Mouse (Mus musculus): Measurements from ENCODE around the gene Lrrc4. TPM values are rescaled to one million over a fixed set of nuclear protein-coding genes. Genes with fewer than 3 reads are reported as not detected.

Gene Lrrc4
- polyA plus RNA-seq, 1 experiment from 2014 or later, result 5.9 TPM

DNA sequence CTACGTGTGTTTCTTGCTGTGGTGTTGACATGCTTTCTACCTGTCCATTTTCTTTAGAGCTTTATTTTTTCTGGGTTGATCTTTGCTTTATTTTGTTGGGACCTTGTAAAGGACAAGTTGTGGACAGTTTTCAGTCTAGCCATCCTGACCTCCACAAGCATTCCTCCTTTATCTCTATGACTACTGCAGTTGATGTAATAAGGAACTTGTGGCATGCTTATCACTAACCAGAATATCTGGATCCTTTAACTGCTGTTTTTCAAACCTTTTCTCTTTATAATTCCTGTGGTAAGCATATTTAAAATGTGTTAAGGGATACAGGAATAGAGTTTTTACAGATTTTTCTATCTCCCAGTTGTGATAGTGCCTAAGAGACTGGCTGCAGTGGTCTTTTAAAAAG is 152.7 kb downstream of the Lrrc4 start:
- no peak for ATAC-seq (ENCODE audit: low read depth)
- WGBS, result 100% methylated on average over 1 of the region's 1 CpGs
- 0 out of 2 replicates have a peak, but pooled peaks cover 12% of the 10 kb centered on the region for H3K4me1 ChIP-seq (replicated peaks)
- H3K36me3 ChIP-seq, result no peaks in the 10 kb centered on the region
- H3K9me3 ChIP-seq, result no peaks in the 10 kb centered on the region
- H3K4me3 ChIP-seq, result no peak overlapping the region
- no peak overlapping the region for H3K4me2 ChIP-seq
- H3K27me3 ChIP-seq, result no peaks in the 10 kb centered on the region
- no peak overlapping the region for H3K27ac ChIP-seq (replicated peaks)
- no peak overlapping the region for H3K9ac ChIP-seq

DNA sequence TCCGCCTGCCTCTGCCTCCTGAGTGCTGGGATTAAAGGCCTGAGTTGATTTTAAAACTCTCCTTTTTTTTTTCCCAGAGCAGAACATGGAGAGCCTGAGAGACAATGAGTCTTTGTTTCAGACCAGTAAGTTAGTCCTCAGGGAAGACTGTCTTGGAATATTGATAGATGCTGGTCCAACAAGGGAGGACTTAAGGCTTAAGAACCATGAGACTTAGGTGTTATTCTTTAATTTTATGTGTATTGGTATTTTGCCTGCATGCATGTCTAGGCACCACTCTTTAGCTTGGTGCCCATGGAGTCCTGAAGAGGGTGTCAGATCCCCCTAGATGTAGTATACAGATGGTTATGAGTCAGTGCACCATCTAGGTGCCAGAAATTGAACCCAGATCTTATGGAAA is 156.9 kb downstream of the Lrrc4 start:
- Histone ChIP-seq H3K27ac (replicated peaks) (no peak overlapping the region), H3K36me3 (no peaks in the 10 kb centered on the region), H3K4me3 (no peak overlapping the region), H3K9ac (no peak overlapping the region), H3K9me3 (no peaks in the 10 kb centered on the region), H3K4me1 (replicated peaks) (no peaks in the 10 kb centered on the region), H3K4me2 (no peak overlapping the region), H3K27me3 (no peaks in the 10 kb centered on the region)
- ATAC-seq (ENCODE audit: low read depth), result no peak
- 90% methylated on average over 1 of the region's 1 CpGs for WGBS

DNA sequence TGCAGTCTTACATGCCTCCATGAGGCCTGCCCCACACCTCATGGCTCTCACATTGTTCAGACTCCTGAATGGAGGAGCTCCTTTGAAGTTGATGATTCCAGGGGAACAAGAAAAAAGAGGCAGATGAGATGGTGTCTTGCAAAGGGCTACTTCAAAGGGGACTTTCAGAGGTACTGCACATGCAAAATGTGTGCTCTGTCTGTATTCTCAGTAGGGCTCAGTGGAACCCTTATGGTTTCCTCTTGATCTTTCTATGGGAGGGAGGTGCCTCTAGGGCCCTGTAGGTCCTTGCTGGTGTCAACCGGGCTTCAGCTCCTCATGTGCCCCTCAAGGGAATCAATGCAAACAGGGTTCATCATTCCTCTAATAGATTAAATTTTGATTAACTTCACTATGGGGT is 159.2 kb downstream of the Lrrc4 start:
- no peak overlapping the region for H3K4me3 ChIP-seq
- ATAC-seq (ENCODE audit: low read depth), result no peak
- no peak overlapping the region for H3K4me2 ChIP-seq
- WGBS, result 43% methylated on average over 1 of the region's 1 CpGs
- H3K9me3 ChIP-seq, result no peaks in the 10 kb centered on the region
- no peak overlapping the region for H3K27ac ChIP-seq (replicated peaks)
- no peaks in the 10 kb centered on the region for H3K4me1 ChIP-seq (replicated peaks)
- H3K36me3 ChIP-seq, result no peaks in the 10 kb centered on the region
- H3K9ac ChIP-seq, result no peak overlapping the region
- no peaks in the 10 kb centered on the region for H3K27me3 ChIP-seq

DNA sequence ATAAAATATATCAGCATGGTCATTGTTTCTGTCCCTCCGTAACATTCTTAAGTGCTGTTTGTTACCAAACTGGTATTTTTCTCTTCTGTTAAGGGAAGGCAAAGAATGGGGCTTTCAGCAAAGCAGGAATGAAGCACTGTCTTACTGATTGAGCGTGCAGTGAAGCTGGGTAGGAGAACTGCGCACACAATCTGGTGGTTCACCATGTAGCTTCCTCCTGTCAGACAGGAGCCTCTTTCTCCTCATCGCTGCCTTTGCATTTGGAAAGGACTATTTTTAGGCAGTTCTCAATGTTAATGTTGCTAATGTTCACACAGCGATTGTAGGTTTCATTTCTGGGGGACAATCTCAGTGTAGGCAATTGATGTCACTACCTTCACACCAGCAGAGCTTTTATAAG is 162.3 kb downstream of the Lrrc4 start:
- Histone ChIP-seq H3K4me3 (no peak overlapping the region), H3K9ac (no peak overlapping the region), H3K4me2 (no peak overlapping the region), H3K9me3 (no peaks in the 10 kb centered on the region), H3K36me3 (no peaks in the 10 kb centered on the region), H3K27ac (replicated peaks) (no peak overlapping the region), H3K4me1 (replicated peaks) (no peaks in the 10 kb centered on the region), H3K27me3 (no peaks in the 10 kb centered on the region)
- ATAC-seq (ENCODE audit: low read depth), result no peak
- WGBS, result 80% methylated on average over 5 of the region's 5 CpGs

DNA sequence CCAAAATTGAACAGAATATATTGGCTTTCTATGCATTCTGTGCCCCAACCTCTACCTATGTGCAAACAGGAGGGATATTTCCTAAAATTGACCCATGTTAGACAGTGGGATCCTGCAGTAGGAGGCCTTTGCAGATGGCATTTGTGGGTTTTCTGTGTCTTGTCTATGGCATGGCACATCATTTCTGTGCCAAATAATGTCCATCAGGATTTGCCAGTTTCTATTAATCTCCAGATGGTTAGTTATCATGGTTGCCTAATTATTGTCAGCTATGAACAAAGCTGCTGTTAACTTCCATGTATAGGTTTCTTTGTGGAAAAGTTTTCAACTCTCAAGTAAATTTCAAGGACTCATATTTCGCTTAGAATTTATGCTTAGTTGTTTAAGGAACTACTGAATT is 164.0 kb downstream of the Lrrc4 start:
- H3K4me2 ChIP-seq, result no peak overlapping the region
- H3K4me1 ChIP-seq (replicated peaks), result no peaks in the 10 kb centered on the region
- H3K9ac ChIP-seq, result no peak overlapping the region
- WGBS, result 95% methylated on average over 1 of the region's 1 CpGs
- no peak overlapping the region for H3K4me3 ChIP-seq
- H3K27me3 ChIP-seq, result no peaks in the 10 kb centered on the region
- no peak for ATAC-seq (ENCODE audit: low read depth)
- no peaks in the 10 kb centered on the region for H3K36me3 ChIP-seq
- no peaks in the 10 kb centered on the region for H3K9me3 ChIP-seq
- H3K27ac ChIP-seq (replicated peaks), result no peak overlapping the region

DNA sequence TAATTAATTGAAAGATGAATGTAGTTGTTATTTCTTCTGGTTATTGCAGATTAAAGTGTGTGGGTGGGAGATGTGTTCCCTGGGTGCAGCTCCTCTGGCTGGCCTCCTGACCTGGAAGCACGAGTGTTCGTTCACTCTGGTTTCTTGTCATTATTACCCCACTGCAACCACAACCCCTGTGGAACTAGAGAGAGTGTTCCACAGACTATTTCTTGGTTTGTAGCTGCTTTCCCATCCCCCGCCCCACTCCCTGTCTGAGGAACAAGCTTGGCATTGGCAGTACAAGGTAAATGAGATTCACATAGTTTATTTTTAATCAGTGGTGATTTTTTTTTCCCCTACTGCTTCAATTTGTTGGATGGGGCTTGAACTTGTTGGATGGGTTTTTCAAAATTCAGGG is 166.8 kb downstream of the Lrrc4 start:
- Histone ChIP-seq H3K4me3 (no peak overlapping the region), H3K9me3 (no peaks in the 10 kb centered on the region), H3K9ac (no peak overlapping the region), H3K36me3 (no peaks in the 10 kb centered on the region), H3K27ac (replicated peaks) (no peak overlapping the region), H3K4me1 (replicated peaks) (no peaks in the 10 kb centered on the region), H3K27me3 (no peaks in the 10 kb centered on the region), H3K4me2 (no peak overlapping the region)
- 75% methylated on average over 3 of the region's 3 CpGs for WGBS
- ATAC-seq (ENCODE audit: low read depth), result no peak

DNA sequence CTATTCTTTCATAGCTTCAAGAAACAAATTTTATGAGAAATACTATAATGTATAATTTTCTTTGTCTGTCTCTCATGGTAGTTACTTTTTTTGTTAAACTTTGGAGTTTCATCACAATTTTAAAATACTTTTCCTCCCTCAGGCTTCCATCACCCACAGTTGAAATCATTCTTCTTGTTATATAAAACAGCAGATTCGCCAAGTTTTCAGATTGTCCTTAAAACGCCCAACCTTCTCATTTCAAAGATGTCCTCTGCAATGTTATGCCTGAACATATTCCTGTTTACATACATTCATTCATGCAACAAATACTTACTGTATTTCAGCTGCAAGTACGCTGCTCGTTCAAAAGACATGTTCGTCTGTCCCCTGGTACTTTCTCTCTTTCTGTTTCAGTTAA is 167.9 kb downstream of the Lrrc4 start:
- peaks cover 7% of the 10 kb centered on the region for H3K4me1 ChIP-seq (replicated peaks)
- no peak overlapping the region for H3K9ac ChIP-seq
- H3K27me3 ChIP-seq, result no peaks in the 10 kb centered on the region
- ATAC-seq (ENCODE audit: low read depth), result no peak
- H3K4me3 ChIP-seq, result no peak overlapping the region
- no peaks in the 10 kb centered on the region for H3K9me3 ChIP-seq
- 91% methylated on average over 5 of the region's 5 CpGs for WGBS
- no peak overlapping the region for H3K4me2 ChIP-seq
- no peak overlapping the region for H3K27ac ChIP-seq (replicated peaks)
- H3K36me3 ChIP-seq, result no peaks in the 10 kb centered on the region

DNA sequence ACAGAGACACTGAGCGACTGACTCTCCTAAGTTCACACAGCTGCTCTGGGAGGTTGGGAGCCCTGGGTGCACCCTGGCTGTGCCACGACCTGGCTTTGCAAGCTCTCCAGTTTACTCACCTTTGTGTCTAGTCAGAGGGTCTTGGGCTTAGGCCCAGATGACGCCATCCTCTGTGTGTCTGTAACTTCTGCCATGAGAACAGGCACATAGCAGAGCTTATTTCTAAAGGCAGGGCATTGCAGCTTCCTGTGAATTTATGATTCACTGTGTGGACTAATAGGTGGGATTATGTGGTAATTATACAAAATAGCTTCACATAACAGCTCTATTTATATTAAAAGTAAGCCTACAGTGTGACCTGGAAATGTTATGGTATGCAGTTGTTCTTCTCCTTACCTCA is 168.5 kb downstream of the Lrrc4 start:
- Histone ChIP-seq H3K36me3 (no peaks in the 10 kb centered on the region), H3K4me3 (no peak overlapping the region), H3K9me3 (no peaks in the 10 kb centered on the region), H3K27ac (replicated peaks) (no peak overlapping the region), H3K4me1 (replicated peaks) (peaks cover 7% of the 10 kb centered on the region), H3K9ac (no peak overlapping the region), H3K4me2 (no peak overlapping the region), H3K27me3 (no peaks in the 10 kb centered on the region)
- 84% methylated on average over 3 of the region's 3 CpGs for WGBS
- no peak for ATAC-seq (ENCODE audit: low read depth)

DNA sequence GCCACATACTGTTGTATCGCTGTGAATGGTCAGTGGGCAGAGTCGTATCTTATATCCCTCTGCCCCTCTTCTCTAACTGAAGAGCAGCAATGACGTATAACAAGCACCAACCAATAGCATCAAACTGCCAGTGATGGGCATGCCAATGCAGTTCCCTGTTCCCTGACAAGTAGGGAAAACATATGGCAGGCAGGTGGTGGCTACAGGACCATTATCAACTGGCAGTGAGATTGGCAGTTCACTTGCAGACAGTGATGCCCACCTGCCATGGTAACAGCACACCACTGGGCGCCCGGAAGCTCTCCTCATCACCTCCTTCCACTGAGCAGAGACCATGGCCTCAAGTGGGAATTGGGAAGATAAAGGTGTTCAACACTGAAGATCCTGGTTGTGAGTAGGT is 175.0 kb downstream of the Lrrc4 start:
- Histone ChIP-seq H3K27ac (replicated peaks) (no peak overlapping the region), H3K4me3 (no peak overlapping the region), H3K36me3 (no peaks in the 10 kb centered on the region), H3K4me1 (replicated peaks) (peaks cover 7% of the 10 kb centered on the region), H3K4me2 (no peak overlapping the region), H3K9me3 (no peaks in the 10 kb centered on the region; the same call in 1 of the 2 replicates), H3K9ac (no peak overlapping the region), H3K27me3 (no peaks in the 10 kb centered on the region)
- no peak for ATAC-seq (ENCODE audit: low read depth)
- 97% methylated on average over 5 of the region's 5 CpGs for whole genome bisulfite sequencing

DNA sequence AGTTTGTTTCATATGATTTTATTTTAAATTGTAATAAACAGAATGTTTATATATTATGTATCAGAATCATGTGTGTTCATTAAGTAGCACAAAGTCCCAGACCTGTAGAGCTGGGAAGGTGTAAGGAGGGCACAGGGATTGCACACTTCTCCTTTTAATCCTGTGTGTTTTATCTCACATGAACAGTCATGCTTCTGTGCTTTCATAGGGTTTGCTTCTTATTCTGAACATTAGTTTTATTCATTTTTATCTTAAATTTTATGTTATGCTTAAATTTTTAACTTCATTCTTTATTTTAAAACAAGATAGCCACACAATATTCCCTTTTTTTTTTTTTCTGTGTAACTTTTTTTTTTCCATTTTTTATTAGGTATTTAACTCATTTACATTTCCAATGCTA is 186.3 kb downstream of the Lrrc4 start:
- no peak for ATAC-seq (ENCODE audit: low read depth)
- H3K9me3 ChIP-seq, result no peaks in the 10 kb centered on the region
- H3K4me3 ChIP-seq, result no peak overlapping the region
- H3K27ac ChIP-seq (replicated peaks), result no peak overlapping the region
- H3K36me3 ChIP-seq, result no peaks in the 10 kb centered on the region
- H3K4me1 ChIP-seq (replicated peaks), result peaks cover 16% of the 10 kb centered on the region
- H3K4me2 ChIP-seq, result no peak overlapping the region
- no peaks in the 10 kb centered on the region for H3K27me3 ChIP-seq
- H3K9ac ChIP-seq, result no peak overlapping the region

DNA sequence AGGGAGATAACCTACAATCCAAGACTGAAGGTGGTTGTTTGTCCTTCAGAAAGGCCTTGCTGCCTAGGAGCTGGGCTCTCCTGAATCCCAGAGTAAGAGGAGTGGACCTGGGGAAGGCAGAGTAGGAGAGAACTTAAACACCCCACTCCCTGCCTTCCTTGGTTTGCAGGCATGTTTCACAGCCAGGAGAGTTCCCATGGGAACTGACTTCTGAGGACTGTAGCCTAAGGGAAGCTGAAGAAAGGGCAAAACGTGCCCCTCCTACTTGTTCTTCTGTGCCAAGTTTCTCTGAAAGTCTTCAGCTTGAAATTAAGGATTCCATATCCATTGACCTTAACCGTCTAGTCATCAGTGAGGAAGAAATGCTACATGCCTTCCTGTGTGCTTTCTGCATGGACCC is 188.6 kb downstream of the Lrrc4 start:
- WGBS, result 57% methylated on average over 2 of the region's 2 CpGs
- Histone ChIP-seq H3K4me1 (replicated peaks) (peaks cover 16% of the 10 kb centered on the region), H3K27me3 (no peaks in the 10 kb centered on the region), H3K9ac (no peak overlapping the region), H3K27ac (replicated peaks) (peak overlapping the region; percentile 46; the same call in 1 of the 2 replicates), H3K4me3 (no peak overlapping the region), H3K4me2 (no peak overlapping the region), H3K9me3 (no peaks in the 10 kb centered on the region), H3K36me3 (no peaks in the 10 kb centered on the region)
- no peak for ATAC-seq (ENCODE audit: low read depth)

DNA sequence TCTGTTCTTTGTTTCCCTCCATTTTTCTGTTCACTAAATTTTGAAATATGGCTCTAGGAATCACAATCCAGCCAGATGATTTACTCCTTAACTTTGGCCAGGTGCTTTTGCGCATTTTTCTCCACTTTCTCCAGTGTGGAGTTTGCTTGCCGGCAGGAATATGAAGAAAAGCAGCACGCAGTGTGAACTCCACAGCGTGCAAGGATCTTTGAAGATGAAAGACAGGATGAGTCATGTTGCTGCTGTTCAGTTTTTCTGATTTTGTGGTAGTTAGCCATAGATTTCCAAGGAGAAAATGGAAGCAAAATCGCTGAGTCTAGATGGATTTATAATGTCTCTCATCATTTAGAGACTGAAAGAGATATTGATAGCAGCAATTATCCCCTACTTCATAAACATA is 191.5 kb downstream of the Lrrc4 start:
- ATAC-seq (ENCODE audit: low read depth), result no peak
- Histone ChIP-seq H3K36me3 (no peaks in the 10 kb centered on the region), H3K27ac (replicated peaks) (no peak overlapping the region), H3K27me3 (no peaks in the 10 kb centered on the region), H3K4me2 (no peak overlapping the region), H3K4me3 (no peak overlapping the region), H3K4me1 (replicated peaks) (peaks cover 20% of the 10 kb centered on the region), H3K9ac (no peak overlapping the region), H3K9me3 (no peaks in the 10 kb centered on the region)
- 87% methylated on average over 5 of the region's 5 CpGs for WGBS

DNA sequence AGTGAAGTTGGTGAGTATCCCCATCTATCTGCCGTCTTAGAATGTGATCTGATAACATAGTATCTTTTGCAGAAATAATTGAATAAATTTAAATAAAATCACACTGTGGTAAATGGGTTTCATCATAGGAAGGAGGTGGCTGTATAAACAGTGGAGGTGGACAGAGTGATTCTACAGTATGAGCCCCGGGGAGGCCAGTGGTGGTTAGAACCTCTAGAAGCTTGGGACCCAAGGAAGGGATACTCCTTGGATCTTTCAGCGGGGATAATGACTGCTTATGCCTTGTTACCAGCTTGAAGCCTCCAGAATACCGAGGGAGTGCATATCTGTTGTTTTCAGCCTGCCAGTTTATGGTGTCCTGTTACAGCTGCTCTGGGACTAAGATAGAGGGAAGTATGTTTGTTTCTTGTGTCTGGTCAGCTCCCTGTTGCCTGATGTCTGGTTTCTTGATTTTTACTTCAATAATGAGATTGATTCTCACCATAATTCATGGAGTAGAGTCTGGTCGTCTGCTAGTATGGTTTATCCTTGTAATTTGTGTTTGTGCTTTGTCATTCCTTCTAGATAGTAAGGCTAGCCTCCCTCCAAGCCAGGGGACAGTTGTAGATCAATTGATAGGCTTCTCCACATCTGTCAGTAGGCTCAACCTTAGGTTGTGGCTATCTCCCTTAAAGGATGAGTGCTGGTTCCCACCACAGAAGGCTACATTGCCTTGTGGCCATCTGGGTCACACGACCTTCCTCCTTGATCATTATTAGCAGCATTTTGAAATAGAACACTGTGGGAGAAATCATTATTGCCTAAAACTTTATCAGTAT is 195.8 kb downstream of the Lrrc4 start:
- 76% methylated on average over 6 of the region's 6 CpGs for WGBS

More for the DNA sequence above, 195.8 kb downstream of the Lrrc4 start:
- Histone ChIP-seq H3K4me1 (replicated peaks) (peaks cover 30% of the 10 kb centered on the region), H3K4me3 (no peak overlapping the region), H3K9ac (no peak overlapping the region), H3K9me3 (no peaks in the 10 kb centered on the region), H3K4me2 (no peak overlapping the region), H3K27ac (replicated peaks) (no peak overlapping the region), H3K36me3 (no peaks in the 10 kb centered on the region), H3K27me3 (no peaks in the 10 kb centered on the region)
- ATAC-seq (ENCODE audit: low read depth), result no peak
